Mouse (Mus musculus) liver, postnatal 0 days (tissue): ENCODE measurements around the gene Plscr2.

Experiments
- CTCF ChIP-seq: sonication (generic); IDR thresholded peaks from 2 replicates; pipeline ENCODE4 v1.5.1; 2016; ENCODE audit warnings: antibody characterized with exemption, low read depth
- EP300 ChIP-seq: IDR thresholded peaks from 2 replicates; pipeline ENCODE4 v1.6.1; 2016; ENCODE audit warnings: antibody characterized with exemption, low read depth, mild to moderate bottlenecking

GRCm38 (mm10) chr9:92273271-92273670 is 2.1 kb upstream of the Plscr2 start:
- TF ChIP-seq EP300 (no peak), CTCF (no peak)
